Mouse (Mus musculus): ENCODE measurements around the gene Cdr2l. TPM values are rescaled to one million over a fixed set of nuclear protein-coding genes. Genes with fewer than 3 reads are reported as not detected.
A peak's percentile ranks its signal among the peaks of the same experiment; 100 is the strongest.

Cdr2l gene
- polyA plus RNA-seq, 1 experiment from 2014 or later: 1.3 TPM

GRCm38 (mm10) chr11:115439326-115439725, 57.6 kb downstream of the Cdr2l start:
- TF ChIP-seq EP300 (IDR thresholded peaks at IDR 0.05; ENCODE audit: low read depth) (no peak), CTCF (IDR thresholded peaks at IDR 0.05; ENCODE audit: low read depth) (no peak)
- Histone ChIP-seq H3K4me1 (ENCODE audit: insufficient read depth) (peaks cover 8% of the 10 kb centered on the region), H3K9ac (replicated peaks) (no peak overlapping the region), H3K4me3 (ENCODE audit: low read depth, low read length) (no peak overlapping the region), H3K36me3 (replicated peaks; ENCODE audit: insufficient read depth, low read length) (no peaks in the 10 kb centered on the region), H3K4me2 (ENCODE audit: low read depth, low read length) (no peak overlapping the region), H3K27ac (ENCODE audit: low read depth) (no peak overlapping the region), H3K27me3 (ENCODE audit: insufficient read depth, low read length) (no peaks in the 10 kb centered on the region), H3K9me3 (ENCODE audit: low read length) (no peaks in the 10 kb centered on the region; the same call in 1 of the 2 replicates)
- ATAC-seq (no peak), DNase-seq (no peak)
- WGBS (ENCODE audit: insufficient replicate concordance): 77% methylated on average over 3 of the region's 3 CpGs

GRCm38 (mm10) chr11:115439906-115440595, 58.3 kb downstream of the Cdr2l start, which contains the start of gene Trim80:
Gene Trim80 (plus strand): TSS chr11:115440545.
- no peaks in the 10 kb centered on the region; the same call in 1 of the 2 replicates for H3K9me3 ChIP-seq (ENCODE audit: low read length)
- DNase-seq: no peak
- H3K27ac ChIP-seq (ENCODE audit: low read depth): no peak within 1 kb of the TSS
- WGBS (ENCODE audit: insufficient replicate concordance): 83% methylated on average over 9 of the region's 9 CpGs
- TF ChIP-seq EP300 (IDR thresholded peaks at IDR 0.05; ENCODE audit: low read depth) (no peak), CTCF (IDR thresholded peaks at IDR 0.05; ENCODE audit: low read depth) (peak; percentile 51)
- peaks cover 9% of the 10 kb centered on the region for H3K4me1 ChIP-seq (ENCODE audit: insufficient read depth)
- no peak within 1 kb of the TSS for H3K4me2 ChIP-seq (ENCODE audit: low read depth, low read length)
- no peak for ATAC-seq
- no peak within 1 kb of the TSS for H3K4me3 ChIP-seq (ENCODE audit: low read depth, low read length)
- no peak within 1 kb of the TSS for H3K9ac ChIP-seq (replicated peaks)
- no peaks in the 10 kb centered on the region for H3K27me3 ChIP-seq (ENCODE audit: insufficient read depth, low read length)
- H3K36me3 ChIP-seq (replicated peaks; ENCODE audit: insufficient read depth, low read length): no peaks in the 10 kb centered on the region

- no peak overlapping the region for H3K4me3 ChIP-seq (ENCODE audit: low read depth, low read length)
- ATAC-seq: no peak
These were observed 59.7 kb downstream of the Cdr2l start for GRCm38 (mm10) chr11:115441417-115441816.

More at GRCm38 (mm10) chr11:115441417-115441816, 59.7 kb downstream of the Cdr2l start:
- H3K9ac ChIP-seq (replicated peaks): no peak overlapping the region
- H3K27ac ChIP-seq (ENCODE audit: low read depth): no peak overlapping the region
- no peak overlapping the region for H3K4me2 ChIP-seq (ENCODE audit: low read depth, low read length)
- H3K9me3 ChIP-seq (ENCODE audit: low read length): no peaks in the 10 kb centered on the region; the same call in 1 of the 2 replicates
- no peaks in the 10 kb centered on the region for H3K36me3 ChIP-seq (replicated peaks; ENCODE audit: insufficient read depth, low read length)
- WGBS (ENCODE audit: insufficient replicate concordance): 64% methylated on average over 15 of the region's 15 CpGs
- TF ChIP-seq EP300 (IDR thresholded peaks at IDR 0.05; ENCODE audit: low read depth) (no peak), CTCF (IDR thresholded peaks at IDR 0.05; ENCODE audit: low read depth) (no peak)
- no peak for DNase-seq
- H3K27me3 ChIP-seq (ENCODE audit: insufficient read depth, low read length): no peaks in the 10 kb centered on the region
- H3K4me1 ChIP-seq (ENCODE audit: insufficient read depth): peaks cover 7% of the 10 kb centered on the region

Other genes with a start within 250 kb of the Cdr2l start
- gene Cd300lf, start 247.9 kb upstream of the Cdr2l start, polyA plus RNA-seq (2015; fragmentation: Nextera tagmentation; extraction: Ambion mirVana): 8.5 and 9.3 TPM in 2 replicates
- gene Slc9a3r1, start 218.6 kb upstream of the Cdr2l start, polyA plus RNA-seq (2015; fragmentation: Nextera tagmentation; extraction: Ambion mirVana): 101 and 115 TPM in 2 replicates
- gene Tmem104, start 194.4 kb upstream of the Cdr2l start, polyA plus RNA-seq (2015; fragmentation: Nextera tagmentation; extraction: Ambion mirVana): 5.7 and 7.1 TPM in 2 replicates
- 16.5 and 16.7 TPM in 2 replicates for gene Nat9, start 194.1 kb upstream of the Cdr2l start, polyA plus RNA-seq (2015; fragmentation: Nextera tagmentation; extraction: Ambion mirVana)
- gene Grin2c, start 114.7 kb upstream of the Cdr2l start, polyA plus RNA-seq (2015; fragmentation: Nextera tagmentation; extraction: Ambion mirVana): 0.04 and 0.09 TPM in 2 replicates
- gene Fdxr, start 104.9 kb upstream of the Cdr2l start, polyA plus RNA-seq (2015; fragmentation: Nextera tagmentation; extraction: Ambion mirVana): 7.0 and 7.3 TPM in 2 replicates
- gene Fads6, start 84.3 kb upstream of the Cdr2l start, polyA plus RNA-seq (2015; fragmentation: Nextera tagmentation; extraction: Ambion mirVana): 4.6 and 4.9 TPM in 2 replicates
- not detected in 2 replicates for gene Otop2, start 74.8 kb upstream of the Cdr2l start, polyA plus RNA-seq (2015; fragmentation: Nextera tagmentation; extraction: Ambion mirVana)
- gene Ush1g, start 59.9 kb upstream of the Cdr2l start, polyA plus RNA-seq (2015; fragmentation: Nextera tagmentation; extraction: Ambion mirVana): 0.29 and 0.46 TPM in 2 replicates
- gene Otop3, start 47.2 kb upstream of the Cdr2l start, polyA plus RNA-seq (2015; fragmentation: Nextera tagmentation; extraction: Ambion mirVana): not detected in 2 replicates
- gene Hid1, start 14.2 kb upstream of the Cdr2l start, polyA plus RNA-seq (2015; fragmentation: Nextera tagmentation; extraction: Ambion mirVana): 1.1 and 1.2 TPM in 2 replicates
- 88.0 and 91.6 TPM in 2 replicates for gene Mrpl58, start 21.8 kb downstream of the Cdr2l start, polyA plus RNA-seq (2015; fragmentation: Nextera tagmentation; extraction: Ambion mirVana)
- 857 and 872 TPM in 2 replicates for gene Atp5h, start 38.0 kb downstream of the Cdr2l start, polyA plus RNA-seq (2015; fragmentation: Nextera tagmentation; extraction: Ambion mirVana)
- gene Kctd2, start 38.2 kb downstream of the Cdr2l start, polyA plus RNA-seq (2015; fragmentation: Nextera tagmentation; extraction: Ambion mirVana): 5.4 and 6.3 TPM in 2 replicates
- 2.1 and 2.8 TPM in 2 replicates for gene Trim80, start 58.6 kb downstream of the Cdr2l start, polyA plus RNA-seq (2015; fragmentation: Nextera tagmentation; extraction: Ambion mirVana)
- 10.4 and 11.5 TPM in 2 replicates for gene Slc16a5, start 80.6 kb downstream of the Cdr2l start, polyA plus RNA-seq (2015; fragmentation: Nextera tagmentation; extraction: Ambion mirVana)
- 2.9 and 3.9 TPM in 2 replicates for gene Armc7, start 93.8 kb downstream of the Cdr2l start, polyA plus RNA-seq (2015; fragmentation: Nextera tagmentation; extraction: Ambion mirVana)
- 46.5 and 48.3 TPM in 2 replicates for gene Nt5c, start 109.9 kb downstream of the Cdr2l start, polyA plus RNA-seq (2015; fragmentation: Nextera tagmentation; extraction: Ambion mirVana)
- gene Jpt1, start 132.5 kb downstream of the Cdr2l start, polyA plus RNA-seq (2015; fragmentation: Nextera tagmentation; extraction: Ambion mirVana): 114 and 117 TPM in 2 replicates
- 281 and 283 TPM in 2 replicates for gene Sumo2, start 154.4 kb downstream of the Cdr2l start, polyA plus RNA-seq (2015; fragmentation: Nextera tagmentation; extraction: Ambion mirVana)
- gene Nup85, start 182.5 kb downstream of the Cdr2l start, polyA plus RNA-seq (2015; fragmentation: Nextera tagmentation; extraction: Ambion mirVana): 41.8 and 46.0 TPM in 2 replicates
- 46.4 and 48.9 TPM in 2 replicates for gene Mrps7, start 222.0 kb downstream of the Cdr2l start, polyA plus RNA-seq (2015; fragmentation: Nextera tagmentation; extraction: Ambion mirVana)
- gene Gga3, start 222.1 kb downstream of the Cdr2l start, polyA plus RNA-seq (2015; fragmentation: Nextera tagmentation; extraction: Ambion mirVana): 3.0 and 3.5 TPM in 2 replicates
- 37.9 and 39.9 TPM in 2 replicates for gene Mif4gd, start 231.1 kb downstream of the Cdr2l start, polyA plus RNA-seq (2015; fragmentation: Nextera tagmentation; extraction: Ambion mirVana)
- 6.1 and 6.9 TPM in 2 replicates for gene Slc25a19, start 246.4 kb downstream of the Cdr2l start, polyA plus RNA-seq (2015; fragmentation: Nextera tagmentation; extraction: Ambion mirVana)